9 mouse cellular contexts compared by ENCODE assay signal in the genomic region with DNA sequence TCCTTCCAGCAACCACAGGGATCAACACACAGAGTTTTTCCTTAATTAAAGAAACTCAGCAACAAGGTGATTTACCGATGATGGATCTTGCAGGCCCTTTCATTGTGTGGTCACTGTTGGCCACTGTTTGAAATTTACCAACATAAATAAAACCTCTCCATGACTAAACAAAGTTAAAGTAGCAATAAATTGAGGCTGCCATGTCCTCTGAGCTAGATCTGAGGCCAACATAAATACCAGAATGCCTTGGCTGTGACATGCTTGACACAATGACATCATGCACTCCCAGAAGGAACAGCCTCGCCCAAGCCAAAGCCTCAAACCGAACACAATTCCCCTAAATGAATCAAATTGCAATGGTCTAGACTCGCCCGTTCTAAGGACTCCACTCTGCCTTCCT.
DNase-seq lines count a peak whose midpoint lies in the region; ATAC-seq lines count a peak whose summit lies in the region.
"Had no signal": no experiment of that assay in that cellular context is flagged by ENCODE, and none has a peak within 500 bp of the region (broad histone marks: within the 10 kb centered on the region; RNA-seq: fewer than 3 reads in every experiment).

No protein-coding gene starts in this region.

- peak; percentile 62; the same call in 1 of the 2 replicates for ATAC-seq in intestine, embryonic 15.5 days
- no peak for ATAC-seq in intestine, embryonic 16.5 days
- peak; percentile 58 for ATAC-seq in heart, embryonic 16.5 days (replicated peaks; ENCODE audit: extremely low read depth, insufficient read depth, low FRiP score)

- 33% methylated on average over 5 of the region's 5 CpGs for WGBS in intestine, embryonic 15.5 days
- 32% methylated on average over 5 of the region's 5 CpGs for WGBS in intestine, embryonic 16.5 days
- 44% methylated on average over 5 of the region's 5 CpGs for WGBS in heart, embryonic 16.5 days

- H3K4me1 ChIP-seq in intestine, embryonic 15.5 days (replicated peaks), result no peaks in the 10 kb centered on the region
- H3K4me1 ChIP-seq in intestine, embryonic 16.5 days (ENCODE audit: control insufficient read depth, insufficient read depth, low read length), result peaks cover 5% of the 10 kb centered on the region
- H3K4me1 ChIP-seq in heart, embryonic 16.5 days (ENCODE audit: control insufficient read depth, insufficient read depth, low read length), result no peaks in the 10 kb centered on the region; the same call in 1 of the 2 replicates
- H3K4me1 ChIP-seq: hindbrain, embryonic 10.5 days had no signal

- no peaks in the 10 kb centered on the region for H3K27me3 ChIP-seq in intestine, embryonic 15.5 days (replicated peaks)
- no peaks in the 10 kb centered on the region for H3K27me3 ChIP-seq in intestine, embryonic 16.5 days (replicated peaks; ENCODE audit: control insufficient read depth, insufficient read depth, low read length)
- no peaks in the 10 kb centered on the region for H3K27me3 ChIP-seq in heart, embryonic 16.5 days (ENCODE audit: control insufficient read depth, insufficient read depth, low read length)

- peak; percentile 42 for DNase-seq in adipocyte (ENCODE audit: low spot score)
- DNase-seq in lung, postnatal 4 days, result peak; percentile 36 to 50
- DNase-seq in T-cell, adult 2 months (ENCODE audit: low spot score), result no peak
- DNase-seq in cerebellum, adult 9-10 months, result no peak
- no peak for DNase-seq in thymus, postnatal 10 days (ENCODE audit: low spot score in 2 of 2)

- H3K9me3 ChIP-seq in intestine, embryonic 15.5 days, result no peaks in the 10 kb centered on the region
- no peaks in the 10 kb centered on the region for H3K9me3 ChIP-seq in intestine, embryonic 16.5 days (ENCODE audit: control insufficient read depth, low read length)
- H3K9me3 ChIP-seq in heart, embryonic 16.5 days (replicated peaks; ENCODE audit: control insufficient read depth, low read length), result no peaks in the 10 kb centered on the region
- H3K9me3 ChIP-seq: hindbrain, embryonic 10.5 days had no signal

- H3K4me3 ChIP-seq in intestine, embryonic 15.5 days (replicated peaks), result no peak overlapping the region
- H3K4me3 ChIP-seq in intestine, embryonic 16.5 days (ENCODE audit: low read length), result no peak overlapping the region
- H3K4me3 ChIP-seq in heart, embryonic 16.5 days (ENCODE audit: low read length), result no peak overlapping the region
- H3K4me3 ChIP-seq: hindbrain, embryonic 10.5 days had no signal

- no peak overlapping the region for H3K4me2 ChIP-seq in intestine, embryonic 15.5 days (replicated peaks)
- no peak overlapping the region for H3K4me2 ChIP-seq in intestine, embryonic 16.5 days (ENCODE audit: low read depth, low read length)
- no peak overlapping the region for H3K4me2 ChIP-seq in heart, embryonic 16.5 days (ENCODE audit: low read depth, low read length)

- no peak overlapping the region for H3K9ac ChIP-seq in intestine, embryonic 15.5 days
- no peak overlapping the region for H3K9ac ChIP-seq in intestine, embryonic 16.5 days (ENCODE audit: low read depth, low read length)
- H3K9ac ChIP-seq in heart, embryonic 16.5 days (ENCODE audit: low read length), result no peak overlapping the region

- no peak overlapping the region for H3K27ac ChIP-seq in intestine, embryonic 15.5 days
- H3K27ac ChIP-seq in intestine, embryonic 16.5 days (ENCODE audit: low read length), result no peak overlapping the region
- no peak overlapping the region for H3K27ac ChIP-seq in heart, embryonic 16.5 days (ENCODE audit: low read length)
- H3K27ac ChIP-seq: hindbrain, embryonic 10.5 days had no signal

- no peaks in the 10 kb centered on the region for H3K36me3 ChIP-seq in intestine, embryonic 15.5 days
- H3K36me3 ChIP-seq in intestine, embryonic 16.5 days (ENCODE audit: control insufficient read depth, insufficient read depth, low read length), result no peaks in the 10 kb centered on the region
- no peaks in the 10 kb centered on the region for H3K36me3 ChIP-seq in heart, embryonic 16.5 days (ENCODE audit: control insufficient read depth, insufficient read depth)
- H3K36me3 ChIP-seq: hindbrain, embryonic 10.5 days had no signal

Comparison
In these comparisons a context has a peak if more than half of its experiments do, and no peak if none do; other contexts are left out.
1. DNase-seq: peak in adipocyte (single experiment) and lung, postnatal 4 days (2 of 2); none in T-cell, adult 2 months (single experiment), cerebellum, adult 9-10 months (single experiment) and thymus, postnatal 10 days (0 of 2).